ENCODE assay signal across 22 mouse cellular contexts in the genomic region with DNA sequence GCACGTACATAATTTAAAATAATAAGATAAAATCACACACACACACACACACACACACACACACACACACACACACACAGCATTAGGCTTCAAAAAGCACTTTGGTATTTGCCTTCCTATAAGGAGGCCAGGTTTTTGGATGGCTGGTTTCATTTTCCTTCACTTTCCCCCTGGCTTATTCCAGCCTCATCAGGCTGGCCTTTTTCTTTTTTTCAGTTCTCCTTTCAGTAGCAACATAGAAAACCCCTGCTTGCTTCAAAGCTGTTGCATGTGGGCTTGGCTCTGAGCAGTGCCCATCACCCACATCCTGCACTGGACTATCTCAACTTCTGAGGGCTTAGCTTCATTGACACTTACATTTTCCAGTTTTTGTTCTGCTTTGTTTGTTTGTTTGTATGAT. TPM values are rescaled to one million over a fixed set of nuclear protein-coding genes. Genes with fewer than 3 reads are reported as not detected.
DNase-seq lines count a peak whose midpoint lies in the region; ATAC-seq and TF ChIP-seq lines count a peak whose summit lies in the region.
"Had no signal": no experiment of that assay in that cellular context is flagged by ENCODE, and none has a peak within 500 bp of the region (broad histone marks: within the 10 kb centered on the region; RNA-seq: fewer than 3 reads in every experiment).

No protein-coding gene starts in this region.

- H3K4me3 ChIP-seq in stomach, postnatal 0 days (ENCODE audit: low read depth, low read length) = no peak overlapping the region
- H3K4me3 ChIP-seq: embryonic facial prominence, embryonic 15.5 days; forebrain, embryonic 12.5 days; heart, adult 2 months; heart, embryonic 12.5 days; hindbrain, embryonic 10.5 days; intestine, embryonic 15.5 days had no signal

- no peaks in the 10 kb centered on the region; the same call in 1 of the 2 replicates for H3K4me1 ChIP-seq in stomach, postnatal 0 days (replicated peaks; ENCODE audit: control insufficient read depth, insufficient read depth)

- TF ChIP-seq CTCF in stomach, postnatal 0 days (IDR thresholded peaks at IDR 0.05; ENCODE audit: low read depth) = no peak

- WGBS in stomach, postnatal 0 days = 86% methylated on average over 1 of the region's 1 CpGs

- peak; percentile 15 for ATAC-seq in granulocyte monocyte progenitor cell, adult 5-6 weeks (replicated peaks; ENCODE audit: poor library complexity, severe bottlenecking)
- no peak for ATAC-seq in erythroblast, adult 5-6 weeks (replicated peaks; ENCODE audit: low FRiP score, poor library complexity, severe bottlenecking)
- no peak for ATAC-seq in stomach, postnatal 0 days (ENCODE audit: low FRiP score, low TSS enrichment)
- ATAC-seq: forebrain, embryonic 16.5 days; intestine, embryonic 15.5 days had no signal

- H3K9ac ChIP-seq in stomach, postnatal 0 days (ENCODE audit: low read length) = no peak overlapping the region
- H3K9ac ChIP-seq: embryonic facial prominence, embryonic 15.5 days; forebrain, embryonic 12.5 days; heart, embryonic 12.5 days; hindbrain, embryonic 14.5 days; intestine, embryonic 15.5 days had no signal

- DNase-seq in spleen, adult 18-20 months = peak; percentile 13 to 22
- DNase-seq in spleen, postnatal 14 days (ENCODE audit: low spot score in 2 of 2) = no peak
- peak; percentile 73 for DNase-seq in A20 (ENCODE audit: low read depth, low spot score)
- peak; percentile 27 for DNase-seq in CD4-positive helper T cell, adult 2 months (ENCODE audit: low read depth, low spot score)
- no peak for DNase-seq in right cerebral cortex, postnatal 36 days (ENCODE audit: low spot score in 2 of 2)
- DNase-seq in stomach, postnatal 0 days (ENCODE audit: low spot score) = no peak
- DNase-seq: adrenal gland, postnatal 14 days; cerebellum, adult 2 months; cerebellum, postnatal 10 days; embryo, embryonic 11 days; gastrocnemius, postnatal 10 days; heart, adult 2 months had no signal

- no peak overlapping the region for H3K4me2 ChIP-seq in stomach, postnatal 0 days (replicated peaks; ENCODE audit: low read depth)
- H3K4me2 ChIP-seq: embryonic facial prominence, embryonic 15.5 days; forebrain, embryonic 12.5 days; heart, embryonic 12.5 days; hindbrain, embryonic 14.5 days; intestine, embryonic 15.5 days had no signal

- no peaks in the 10 kb centered on the region for H3K9me3 ChIP-seq in stomach, postnatal 0 days (ENCODE audit: control insufficient read depth, low read length)
- H3K9me3 ChIP-seq: embryonic facial prominence, embryonic 15.5 days; forebrain, embryonic 12.5 days; G1E; heart, embryonic 12.5 days; hindbrain, embryonic 10.5 days; intestine, embryonic 15.5 days had no signal

- no peak overlapping the region for H3K27ac ChIP-seq in stomach, postnatal 0 days (replicated peaks)
- H3K27ac ChIP-seq: embryonic facial prominence, embryonic 15.5 days; forebrain, embryonic 12.5 days; heart, adult 2 months; hindbrain, embryonic 10.5 days; hindbrain, embryonic 14.5 days; intestine, embryonic 15.5 days had no signal

- no peak for TF ChIP-seq EP300 in stomach, postnatal 0 days (optimal IDR thresholded peaks at IDR 0.05)

- no peaks in the 10 kb centered on the region for H3K36me3 ChIP-seq in stomach, postnatal 0 days (ENCODE audit: control insufficient read depth, insufficient read depth, low read length)
- H3K36me3 ChIP-seq: embryonic facial prominence, embryonic 15.5 days; forebrain, embryonic 12.5 days; heart, embryonic 12.5 days; hindbrain, embryonic 10.5 days; intestine, embryonic 15.5 days had no signal

- no peaks in the 10 kb centered on the region for H3K27me3 ChIP-seq in stomach, postnatal 0 days (ENCODE audit: control insufficient read depth, insufficient read depth, low read length)
- H3K27me3 ChIP-seq: embryonic facial prominence, embryonic 15.5 days; forebrain, embryonic 12.5 days; heart, embryonic 12.5 days; intestine, embryonic 15.5 days had no signal

RNA-seq across cellular contexts. Expression of a gene that starts 3.8 kb away (rescaled TPM):
- 20.8 and 48.1 TPM in 2 replicates for total RNA-seq in granulocyte monocyte progenitor cell, adult 5-6 weeks (2014; fragmentation: Nextera tagmentation)
- 31.7 and 35.6 TPM in 2 replicates for total RNA-seq in granulocyte monocyte progenitor cell, adult 5-6 weeks (2017)
- total RNA-seq in erythroblast, adult 5-6 weeks (2015; ENCODE audit: low replicate concordance) = 13.8 and 21.1 TPM in 2 replicates
- 21.8 and 29.0 TPM in 2 replicates for total RNA-seq in erythroblast, adult 5-6 weeks (2017; ENCODE audit: low replicate concordance)
- 21.1 and 23.0 TPM in 2 replicates for polyA plus RNA-seq in stomach, postnatal 0 days (2015; fragmentation: Nextera tagmentation; extraction: Ambion mirVana)

RNA-seq across cellular contexts. Expression of a gene that starts 3.9 kb away (rescaled TPM):
- total RNA-seq in granulocyte monocyte progenitor cell, adult 5-6 weeks (2014; fragmentation: Nextera tagmentation) = 75.2 and 76.6 TPM in 2 replicates
- 134 and 144 TPM in 2 replicates for total RNA-seq in granulocyte monocyte progenitor cell, adult 5-6 weeks (2017)
- 51.6 and 54.6 TPM in 2 replicates for total RNA-seq in erythroblast, adult 5-6 weeks (2015; ENCODE audit: low replicate concordance)
- 71.1 and 78.7 TPM in 2 replicates for total RNA-seq in erythroblast, adult 5-6 weeks (2017; ENCODE audit: low replicate concordance)
- polyA plus RNA-seq in stomach, postnatal 0 days (2015; fragmentation: Nextera tagmentation; extraction: Ambion mirVana) = 31.0 and 32.5 TPM in 2 replicates

RNA-seq across cellular contexts. Expression of a gene that starts 27.0 kb away (rescaled TPM):
- 76.1 and 91.2 TPM in 2 replicates for total RNA-seq in granulocyte monocyte progenitor cell, adult 5-6 weeks (2014; fragmentation: Nextera tagmentation)
- 53.4 and 67.8 TPM in 2 replicates for total RNA-seq in granulocyte monocyte progenitor cell, adult 5-6 weeks (2017)
- 99.1 and 113 TPM in 2 replicates for total RNA-seq in erythroblast, adult 5-6 weeks (2015; ENCODE audit: low replicate concordance)
- 93.6 and 115 TPM in 2 replicates for total RNA-seq in erythroblast, adult 5-6 weeks (2017; ENCODE audit: low replicate concordance)
- polyA plus RNA-seq in stomach, postnatal 0 days (2015; fragmentation: Nextera tagmentation; extraction: Ambion mirVana) = 156 and 162 TPM in 2 replicates

Comparison
In these comparisons a context has a peak if more than half of its experiments do, and no peak if none do; other contexts are left out.
1. DNase-seq: peak in spleen, adult 18-20 months (2 of 2), A20 (single experiment) and CD4-positive helper T cell, adult 2 months (single experiment); none in spleen, postnatal 14 days (0 of 2), right cerebral cortex, postnatal 36 days (0 of 2) and stomach, postnatal 0 days (single experiment).